ENCODE assay signal across 18 mouse cellular contexts in the genomic region with DNA sequence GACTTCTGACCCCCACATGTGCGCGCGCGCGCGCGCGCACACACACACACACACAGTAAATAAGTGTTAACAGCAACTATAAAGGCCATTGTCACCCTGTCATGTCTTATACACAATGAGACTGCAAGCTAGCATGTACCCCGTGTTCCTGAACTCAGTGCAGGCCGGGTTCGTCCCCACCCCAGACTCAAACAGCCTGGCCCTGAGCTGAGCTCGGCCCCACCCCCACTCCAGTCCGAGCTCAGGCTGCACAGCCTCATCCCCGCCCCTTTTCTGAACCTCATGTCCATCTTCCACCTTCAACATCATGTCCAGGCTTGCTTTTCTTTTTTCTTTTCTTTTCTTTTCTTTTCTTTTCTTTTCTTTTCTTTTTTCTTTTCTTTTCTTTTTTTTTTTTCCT. TPM values are rescaled to one million over a fixed set of nuclear protein-coding genes. Genes with fewer than 3 reads are reported as not detected.
"Had no signal": no experiment of that assay in that cellular context is flagged by ENCODE, and none has a peak within 500 bp of the region (broad histone marks: within the 10 kb centered on the region; RNA-seq: fewer than 3 reads in every experiment).

No protein-coding gene starts in this region.

- H3K9ac ChIP-seq: limb, embryonic 13.5 days; liver, embryonic 13.5 days; lung, embryonic 14.5 days; midbrain, embryonic 12.5 days; midbrain, embryonic 15.5 days; neural tube, embryonic 12.5 days; neural tube, embryonic 15.5 days had no signal

- ATAC-seq: lung, postnatal 0 days; midbrain, embryonic 15.5 days had no signal

- H3K27ac ChIP-seq: limb, embryonic 13.5 days; liver, embryonic 13.5 days; macrophage; midbrain, embryonic 12.5 days; midbrain, embryonic 15.5 days; neural tube, embryonic 12.5 days; neural tube, embryonic 15.5 days had no signal

- H3K36me3 ChIP-seq: limb, embryonic 13.5 days; midbrain, embryonic 12.5 days; midbrain, embryonic 15.5 days; neural tube, embryonic 12.5 days; neural tube, embryonic 15.5 days had no signal

- H3K4me3 ChIP-seq: liver, embryonic 13.5 days; midbrain, embryonic 12.5 days; neural tube, embryonic 12.5 days; neural tube, embryonic 15.5 days had no signal

- DNase-seq: kidney, adult 11 months; left cerebral cortex, postnatal 4 days; liver; liver, embryonic 13.5 days; lung, embryonic 14.5 days; right cerebral cortex, postnatal 25 days; spleen, adult 18-20 months; thymus, adult 18-20 months; thymus, postnatal 36 days had no signal

- H3K4me2 ChIP-seq: limb, embryonic 13.5 days; liver, embryonic 13.5 days; lung, embryonic 14.5 days; midbrain, embryonic 12.5 days; midbrain, embryonic 15.5 days; neural tube, embryonic 12.5 days had no signal

- H3K9me3 ChIP-seq: limb, embryonic 13.5 days; liver, embryonic 13.5 days; midbrain, embryonic 12.5 days; midbrain, embryonic 15.5 days; neural tube, embryonic 12.5 days; neural tube, embryonic 15.5 days had no signal

RNA-seq across cellular contexts. Expression of gene Exoc3l2, which starts 7.2 kb away (rescaled TPM):
- polyA plus RNA-seq: macrophage had no signal

RNA-seq across cellular contexts. Expression of gene Nkpd1, which starts 47.3 kb away (rescaled TPM):
- total RNA-seq: megakaryocyte, adult 5-6 weeks had no signal
- polyA plus RNA-seq: liver, embryonic 13.5 days; liver, embryonic 16.5 days; macrophage had no signal
